Mouse (Mus musculus): ENCODE results near the gene Telo2. TPM values are rescaled to one million over a fixed set of nuclear protein-coding genes. Genes with fewer than 3 reads are reported as not detected.

Telo2 gene
- polyA plus RNA-seq, 1 experiment from 2014 or later = 51.9 TPM

GRCm38 (mm10) chr17:25111220-25111619 is 4.5 kb downstream of the Telo2 start:
- 95% methylated on average over 5 of the region's 5 CpGs for WGBS
- Histone ChIP-seq H3K4me2 (ENCODE audit: low read length) (no peak overlapping the region), H3K9ac (ENCODE audit: low read depth, low read length) (no peak overlapping the region), H3K4me3 (ENCODE audit: low read depth, low read length) (no peak overlapping the region), H3K4me1 (ENCODE audit: control insufficient read depth, insufficient read depth, low read length) (peaks cover 7% of the 10 kb centered on the region), H3K36me3 (ENCODE audit: control insufficient read depth, insufficient read depth, low read length) (peaks cover 18% of the 10 kb centered on the region), H3K9me3 (replicated peaks; ENCODE audit: control insufficient read depth, low read length, poor library complexity, severe bottlenecking) (no peaks in the 10 kb centered on the region), H3K27me3 (ENCODE audit: control insufficient read depth, insufficient read depth, low read depth, low read length) (no peaks in the 10 kb centered on the region), H3K27ac (ENCODE audit: low read length) (no peak overlapping the region)
- ATAC-seq = no peak

GRCm38 (mm10) chr17:25110590-25110989 is 5.2 kb downstream of the Telo2 start:
- Histone ChIP-seq H3K4me1 (ENCODE audit: control insufficient read depth, insufficient read depth, low read length) (peaks cover 6% of the 10 kb centered on the region), H3K4me2 (ENCODE audit: low read length) (no peak overlapping the region), H3K27ac (ENCODE audit: low read length) (no peak overlapping the region), H3K36me3 (ENCODE audit: control insufficient read depth, insufficient read depth, low read length) (peaks cover 25% of the 10 kb centered on the region), H3K4me3 (ENCODE audit: low read depth, low read length) (no peak overlapping the region), H3K9ac (ENCODE audit: low read depth, low read length) (no peak overlapping the region), H3K9me3 (replicated peaks; ENCODE audit: control insufficient read depth, low read length, poor library complexity, severe bottlenecking) (no peaks in the 10 kb centered on the region), H3K27me3 (ENCODE audit: control insufficient read depth, insufficient read depth, low read depth, low read length) (no peaks in the 10 kb centered on the region)
- WGBS = 93% methylated on average over 6 of the region's 6 CpGs
- no peak for ATAC-seq

- Histone ChIP-seq H3K4me3 (ENCODE audit: low read depth, low read length) (no peak overlapping the region), H3K27ac (ENCODE audit: low read length) (no peak overlapping the region), H3K27me3 (ENCODE audit: control insufficient read depth, insufficient read depth, low read depth, low read length) (no peaks in the 10 kb centered on the region), H3K4me1 (ENCODE audit: control insufficient read depth, insufficient read depth, low read length) (peaks cover 1% of the 10 kb centered on the region; the same call in 1 of the 2 replicates), H3K36me3 (ENCODE audit: control insufficient read depth, insufficient read depth, low read length) (peaks cover 34% of the 10 kb centered on the region), H3K9me3 (replicated peaks; ENCODE audit: control insufficient read depth, low read length, poor library complexity, severe bottlenecking) (no peaks in the 10 kb centered on the region), H3K9ac (ENCODE audit: low read depth, low read length) (no peak overlapping the region), H3K4me2 (ENCODE audit: low read length) (no peak overlapping the region)
- 72% methylated on average over 2 of the region's 2 CpGs for whole genome bisulfite sequencing
- no peak for ATAC-seq
Measured at GRCm38 (mm10) chr17:25109578-25109977, 6.2 kb downstream of the Telo2 start.

- H3K36me3 ChIP-seq (ENCODE audit: control insufficient read depth, insufficient read depth, low read length) = peaks cover 44% of the 10 kb centered on the region
- no peak for ATAC-seq
- no peaks in the 10 kb centered on the region for H3K9me3 ChIP-seq (replicated peaks; ENCODE audit: control insufficient read depth, low read length, poor library complexity, severe bottlenecking)
- no peak overlapping the region for H3K4me2 ChIP-seq (ENCODE audit: low read length)
- 97% methylated on average over 9 of the region's 16 CpGs for WGBS
- H3K27me3 ChIP-seq (ENCODE audit: control insufficient read depth, insufficient read depth, low read depth, low read length) = no peaks in the 10 kb centered on the region
- no peaks in the 10 kb centered on the region for H3K4me1 ChIP-seq (ENCODE audit: control insufficient read depth, insufficient read depth, low read length)
- no peak overlapping the region for H3K9ac ChIP-seq (ENCODE audit: low read depth, low read length)
- no peak overlapping the region for H3K27ac ChIP-seq (ENCODE audit: low read length)
- H3K4me3 ChIP-seq (ENCODE audit: low read depth, low read length) = no peak overlapping the region
Measured at GRCm38 (mm10) chr17:25107786-25108185, 8.0 kb downstream of the Telo2 start.

DNA sequence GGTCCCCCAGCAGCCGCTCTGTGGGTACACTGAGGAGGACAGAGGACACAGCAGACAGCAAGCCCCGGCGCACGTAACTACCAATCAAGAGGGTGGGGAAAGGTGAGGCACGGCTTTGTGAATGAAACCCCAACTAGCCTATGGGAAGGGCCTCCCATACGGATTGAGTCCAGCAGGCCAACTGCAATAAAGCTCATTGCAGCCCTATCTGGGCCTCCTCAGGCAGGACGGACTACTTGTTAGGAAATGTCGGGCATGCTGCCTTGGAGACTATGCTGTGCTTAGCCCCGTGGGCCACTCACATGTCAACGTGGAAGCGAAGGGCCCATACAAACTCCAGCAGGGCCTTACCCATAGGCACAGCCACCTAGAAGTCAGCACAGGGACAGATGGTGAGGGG is 14.4 kb downstream of the Telo2 start:
- no peaks in the 10 kb centered on the region for H3K27me3 ChIP-seq (ENCODE audit: control insufficient read depth, insufficient read depth, low read depth, low read length)
- peaks cover 67% of the 10 kb centered on the region for H3K36me3 ChIP-seq (ENCODE audit: control insufficient read depth, insufficient read depth, low read length)
- H3K4me2 ChIP-seq (ENCODE audit: low read length) = no peak overlapping the region
- ATAC-seq = no peak
- no peaks in the 10 kb centered on the region for H3K4me1 ChIP-seq (ENCODE audit: control insufficient read depth, insufficient read depth, low read length)
- 91% methylated on average over 11 of the region's 11 CpGs for WGBS
- no peak overlapping the region for H3K27ac ChIP-seq (ENCODE audit: low read length)
- H3K4me3 ChIP-seq (ENCODE audit: low read depth, low read length) = no peak overlapping the region
- no peak overlapping the region for H3K9ac ChIP-seq (ENCODE audit: low read depth, low read length)
- no peaks in the 10 kb centered on the region for H3K9me3 ChIP-seq (replicated peaks; ENCODE audit: control insufficient read depth, low read length, poor library complexity, severe bottlenecking)

DNA sequence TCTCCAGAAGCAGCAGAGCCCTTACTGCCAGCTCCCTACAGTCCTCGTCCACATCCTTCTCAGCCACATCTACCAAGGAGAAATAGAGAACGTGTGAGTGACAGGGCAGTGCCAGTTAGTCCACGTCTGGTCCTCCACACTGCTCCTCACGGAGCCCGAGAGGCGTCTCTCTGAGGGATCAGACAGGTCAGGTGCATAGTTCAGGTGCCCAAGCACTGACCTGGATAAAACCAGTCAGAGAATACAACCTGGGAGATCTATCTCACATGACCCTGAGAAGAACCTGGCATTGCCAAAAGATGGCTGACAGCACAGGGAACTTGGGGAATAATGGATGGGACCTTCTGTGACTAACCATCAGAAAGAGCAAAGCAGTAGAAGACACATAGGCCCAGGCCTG is 15.7 kb downstream of the Telo2 start:
- no peaks in the 10 kb centered on the region for H3K9me3 ChIP-seq (replicated peaks; ENCODE audit: control insufficient read depth, low read length, poor library complexity, severe bottlenecking)
- no peaks in the 10 kb centered on the region for H3K4me1 ChIP-seq (ENCODE audit: control insufficient read depth, insufficient read depth, low read length)
- no peak for ATAC-seq
- no peak overlapping the region for H3K4me3 ChIP-seq (ENCODE audit: low read depth, low read length)
- H3K4me2 ChIP-seq (ENCODE audit: low read length) = no peak overlapping the region
- H3K36me3 ChIP-seq (ENCODE audit: control insufficient read depth, insufficient read depth, low read length) = peaks cover 55% of the 10 kb centered on the region
- no peak overlapping the region for H3K9ac ChIP-seq (ENCODE audit: low read depth, low read length)
- no peaks in the 10 kb centered on the region for H3K27me3 ChIP-seq (ENCODE audit: control insufficient read depth, insufficient read depth, low read depth, low read length)
- no peak overlapping the region for H3K27ac ChIP-seq (ENCODE audit: low read length)
- WGBS = 94% methylated on average over 6 of the region's 6 CpGs

DNA sequence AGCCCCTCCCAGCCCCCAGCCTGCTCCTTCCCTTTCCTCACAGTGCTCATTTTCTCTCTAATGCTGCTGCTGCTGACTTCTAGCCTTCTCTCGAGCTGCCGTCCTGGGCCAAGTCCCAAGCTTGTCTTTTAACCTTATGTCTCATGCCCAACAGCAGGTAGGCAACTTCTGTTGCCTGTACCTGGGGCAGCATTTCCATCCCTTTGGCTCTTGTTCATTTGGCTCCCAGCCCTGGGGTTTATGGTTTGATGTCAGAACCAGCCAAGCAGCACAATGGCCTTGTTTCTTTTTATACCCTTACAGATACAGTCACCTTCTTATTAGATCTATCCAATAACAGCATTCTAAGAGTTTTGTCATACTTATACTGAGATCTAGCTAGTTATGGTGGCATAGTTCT is 19.5 kb downstream of the Telo2 start:
- H3K4me1 ChIP-seq (ENCODE audit: control insufficient read depth, insufficient read depth, low read length) = no peaks in the 10 kb centered on the region
- H3K9ac ChIP-seq (ENCODE audit: low read depth, low read length) = no peak overlapping the region
- H3K9me3 ChIP-seq (replicated peaks; ENCODE audit: control insufficient read depth, low read length, poor library complexity, severe bottlenecking) = no peaks in the 10 kb centered on the region
- no peak overlapping the region for H3K27ac ChIP-seq (ENCODE audit: low read length)
- ATAC-seq = no peak
- H3K36me3 ChIP-seq (ENCODE audit: control insufficient read depth, insufficient read depth, low read length) = peaks cover 35% of the 10 kb centered on the region
- 82% methylated on average over 2 of the region's 2 CpGs for WGBS
- H3K4me2 ChIP-seq (ENCODE audit: low read length) = no peak overlapping the region
- no peak overlapping the region for H3K4me3 ChIP-seq (ENCODE audit: low read depth, low read length)
- no peaks in the 10 kb centered on the region for H3K27me3 ChIP-seq (ENCODE audit: control insufficient read depth, insufficient read depth, low read depth, low read length)

DNA sequence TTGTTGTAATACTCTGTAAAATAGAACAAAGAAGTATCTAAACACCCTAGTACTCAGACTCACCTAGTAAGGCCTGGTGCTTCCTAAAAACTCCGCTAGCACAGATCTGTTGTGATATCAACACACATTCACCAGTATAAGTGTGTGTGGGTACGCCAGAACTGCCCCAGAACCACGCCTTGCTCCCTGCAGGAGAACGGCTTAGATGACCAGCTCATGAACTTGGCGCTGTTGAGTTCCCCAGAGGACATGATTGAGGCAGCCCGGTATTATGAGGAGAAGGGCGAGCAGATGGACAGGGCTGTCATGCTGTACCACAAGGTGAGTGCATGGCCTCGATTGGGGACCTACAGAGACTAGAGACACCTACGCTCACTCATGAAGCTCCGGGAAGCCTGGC is 25.3 kb downstream of the Telo2 start:
- Histone ChIP-seq H3K9ac (ENCODE audit: low read depth, low read length) (no peak overlapping the region), H3K4me1 (ENCODE audit: control insufficient read depth, insufficient read depth, low read length) (no peaks in the 10 kb centered on the region), H3K4me2 (ENCODE audit: low read length) (no peak overlapping the region), H3K27me3 (ENCODE audit: control insufficient read depth, insufficient read depth, low read depth, low read length) (no peaks in the 10 kb centered on the region), H3K36me3 (ENCODE audit: control insufficient read depth, insufficient read depth, low read length) (peaks cover 5% of the 10 kb centered on the region), H3K27ac (ENCODE audit: low read length) (no peak overlapping the region), H3K9me3 (replicated peaks; ENCODE audit: control insufficient read depth, low read length, poor library complexity, severe bottlenecking) (no peaks in the 10 kb centered on the region), H3K4me3 (ENCODE audit: low read depth, low read length) (no peak overlapping the region)
- WGBS = 95% methylated on average over 10 of the region's 10 CpGs
- ATAC-seq = no peak

GRCm38 (mm10) chr17:25089158-25089557 is 26.6 kb downstream of the Telo2 start:
- no peak for ATAC-seq
- H3K27me3 ChIP-seq (ENCODE audit: control insufficient read depth, insufficient read depth, low read depth, low read length) = no peaks in the 10 kb centered on the region
- no peak overlapping the region for H3K27ac ChIP-seq (ENCODE audit: low read length)
- H3K9ac ChIP-seq (ENCODE audit: low read depth, low read length) = no peak overlapping the region
- WGBS = 94% methylated on average over 10 of the region's 10 CpGs
- no peaks in the 10 kb centered on the region for H3K4me1 ChIP-seq (ENCODE audit: control insufficient read depth, insufficient read depth, low read length)
- no peaks in the 10 kb centered on the region for H3K9me3 ChIP-seq (replicated peaks; ENCODE audit: control insufficient read depth, low read length, poor library complexity, severe bottlenecking)
- H3K4me2 ChIP-seq (ENCODE audit: low read length) = no peak overlapping the region
- peaks cover 3% of the 10 kb centered on the region for H3K36me3 ChIP-seq (ENCODE audit: control insufficient read depth, insufficient read depth, low read length)
- no peak overlapping the region for H3K4me3 ChIP-seq (ENCODE audit: low read depth, low read length)

GRCm38 (mm10) chr17:25086724-25087123 is 29.0 kb downstream of the Telo2 start:
- Histone ChIP-seq H3K9me3 (replicated peaks; ENCODE audit: control insufficient read depth, low read length, poor library complexity, severe bottlenecking) (no peaks in the 10 kb centered on the region), H3K27ac (ENCODE audit: low read length) (no peak overlapping the region), H3K4me2 (ENCODE audit: low read length) (no peak overlapping the region), H3K4me1 (ENCODE audit: control insufficient read depth, insufficient read depth, low read length) (no peaks in the 10 kb centered on the region), H3K9ac (ENCODE audit: low read depth, low read length) (no peak overlapping the region), H3K36me3 (ENCODE audit: control insufficient read depth, insufficient read depth, low read length) (no peaks in the 10 kb centered on the region; the same call in 1 of the 2 replicates), H3K4me3 (ENCODE audit: low read depth, low read length) (no peak overlapping the region), H3K27me3 (ENCODE audit: control insufficient read depth, insufficient read depth, low read depth, low read length) (no peaks in the 10 kb centered on the region)
- no peak for ATAC-seq
- 90% methylated on average over 7 of the region's 7 CpGs for WGBS

Data from midbrain, embryonic 16.5 days (tissue).